Mouse (Mus musculus) brain, embryonic 14.5 days (tissue): ENCODE results near the gene Nckap1. TPM values are rescaled to one million over a fixed set of nuclear protein-coding genes. Genes with fewer than 3 reads are reported as not detected.

Source experiments
- DNase-seq: peaks from one replicate; pipeline ENCODE4 v3.0.0-alpha.2; 2011; ENCODE audit warnings: low read depth
- CTCF ChIP-seq: fragments of 200-500 bp; IDR thresholded peaks from 2 replicates; pipeline ENCODE4 v1.5.1; 2012; ENCODE audit warnings: inconsistent platforms, mild to moderate bottlenecking, moderate library complexity, borderline replicate concordance; ENCODE audit not compliant: insufficient read depth, insufficient read length; ENCODE audit errors: extremely low read depth
- POLR2A ChIP-seq: fragments of 200-500 bp; IDR thresholded peaks from 2 replicates; pipeline ENCODE4 v1.6.1; 2012; ENCODE audit warnings: mild to moderate bottlenecking, inconsistent platforms, borderline replicate concordance; ENCODE audit not compliant: poor library complexity, insufficient read depth, insufficient read length, severe bottlenecking; ENCODE audit errors: extremely low read depth
- polyA plus RNA-seq: library from polyadenylated mRNA; depleted of rRNA; stranded (reverse); fragments of >200 nt; gene quantifications from 2 replicates; pipeline ENCODE4 v1.2.3, GENCODE M21; 2012; rRNA removed

Gene Nckap1
- polyA plus RNA-seq, 1 experiment, result 119 TPM

- DNase-seq, result no peak
- TF ChIP-seq CTCF (no peak), POLR2A (no peak)
These were observed 96.2 kb downstream of the Nckap1 start for GRCm38 (mm10) chr2:80484951-80485350.

GRCm38 (mm10) chr2:80475831-80476230, 105.3 kb downstream of the Nckap1 start:
- no peak for DNase-seq
- TF ChIP-seq CTCF, result no peak
- no peak for TF ChIP-seq POLR2A

- no peak for DNase-seq
- no peak for TF ChIP-seq CTCF
- TF ChIP-seq POLR2A, result no peak
These were observed 106.9 kb downstream of the Nckap1 start for GRCm38 (mm10) chr2:80474247-80474796.

GRCm38 (mm10) chr2:80465991-80466821, 115.0 kb downstream of the Nckap1 start:
- no peak for DNase-seq
- no peak for TF ChIP-seq CTCF
- no peak for TF ChIP-seq POLR2A

- DNase-seq, result no peak
- no peak for TF ChIP-seq POLR2A
- TF ChIP-seq CTCF, result no peak
These were observed 119.4 kb downstream of the Nckap1 start for GRCm38 (mm10) chr2:80461827-80462226.

Other genes with a start within 250 kb of the Nckap1 start
- gene Frzb, start 133.8 kb downstream of the Nckap1 start, polyA plus RNA-seq, result 2.3 and 5.1 TPM in 2 replicates
- 14.1 and 15.5 TPM in 2 replicates for gene Dusp19, start 35.7 kb upstream of the Nckap1 start, polyA plus RNA-seq
- gene Nup35, start 35.9 kb upstream of the Nckap1 start, polyA plus RNA-seq, result 50.7 and 77.4 TPM in 2 replicates